Comparison of ENCODE assay signal across 13 mouse cellular contexts in genomic region chr1:47051109-47051508, GRCm38 (mm10).
"Had no signal": no experiment of that assay in that cellular context is flagged by ENCODE, and none has a peak within 500 bp of the region (broad histone marks: within the 10 kb centered on the region; RNA-seq: fewer than 3 reads in every experiment).

No protein-coding gene starts in this region.

- ATAC-seq: midbrain, embryonic 13.5 days had no signal

- DNase-seq: kidney, adult 11 months; kidney, adult 9 months; kidney, postnatal 36 days; lung, adult 18-20 months; thymus, adult 18-20 months; thymus, postnatal 25 days had no signal

- H3K27ac ChIP-seq: kidney, postnatal 0 days; limb, embryonic 13.5 days; liver, embryonic 14.5 days; midbrain, embryonic 13.5 days; neural tube, embryonic 15.5 days; stomach, postnatal 0 days had no signal

- H3K4me3 ChIP-seq: limb, embryonic 13.5 days; midbrain, embryonic 13.5 days; myocyte; neural tube, embryonic 15.5 days had no signal
